Mouse (Mus musculus) adipocyte (in vitro differentiated cells): ENCODE data around the gene Tmem50b.
"Not testable (repeated sequence)": the region's sequence is repeated elsewhere in the genome, so short reads cannot be mapped to it uniquely, and the experiment has no call there.

Experiments used
- DNase-seq: peaks from one replicate; pipeline ENCODE4 v3.0.0-alpha.2; 2016; ENCODE audit warnings: low spot score

Tmem50b gene

GRCm38 (mm10) chr16:91597672-91598010, at the start of gene Tmem50b:
TSS of gene Tmem50b (minus strand) at chr16:91597800.
- peak; percentile 98 for DNase-seq

- peak; percentile 91 for DNase-seq
Measured at GRCm38 (mm10) chr16:91646681-91647419, 49.2 kb upstream of the Tmem50b start, which contains the start of gene Gart. TSS of gene Gart (minus strand) at chr16:91646952.

GRCm38 (mm10) chr16:91645995-91646602, 48.5 kb upstream of the Tmem50b start:
- peak; percentile 61 for DNase-seq

DNA sequence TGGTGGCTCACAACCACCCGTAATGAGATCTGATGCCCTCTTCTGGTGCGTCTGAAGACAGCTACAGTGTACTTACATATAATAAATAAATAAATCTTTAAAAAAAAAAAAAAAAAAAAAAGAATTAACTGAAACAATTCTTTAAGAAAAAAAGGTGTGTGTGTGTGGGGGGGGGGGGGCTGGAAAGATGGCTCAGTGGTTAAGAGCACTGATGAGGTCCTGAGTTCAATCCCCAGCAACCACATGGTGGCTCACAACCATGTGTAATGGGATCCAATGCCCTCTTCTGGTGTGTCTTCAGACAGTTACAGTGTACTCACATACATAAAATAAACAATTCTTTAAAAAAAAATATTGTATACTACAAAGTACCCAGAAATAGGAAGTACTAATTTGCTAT, 47.8 kb upstream of the Tmem50b start:
- DNase-seq, result not testable (repeated sequence)

- DNase-seq, result peak; percentile 42
Measured at GRCm38 (mm10) chr16:91644901-91645300, 47.3 kb upstream of the Tmem50b start.

DNA sequence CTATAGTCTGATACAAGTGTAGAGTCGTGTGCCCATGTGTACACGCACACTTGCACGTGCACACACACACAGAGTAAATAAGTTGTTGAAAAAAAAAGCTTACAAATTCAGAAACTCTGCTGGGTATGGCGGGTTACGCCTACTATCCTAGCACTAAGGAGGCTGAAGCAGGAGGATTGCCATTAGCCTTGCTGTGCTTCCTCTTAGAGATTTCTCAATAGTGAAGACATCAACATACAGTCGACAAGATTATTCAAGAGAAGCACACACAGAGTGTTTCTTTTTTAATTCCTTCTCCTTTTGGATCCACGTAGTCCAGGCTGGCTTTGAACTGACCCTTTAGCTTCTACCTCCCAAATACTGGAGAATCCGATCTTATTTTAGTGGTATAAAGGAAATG, 42.6 kb upstream of the Tmem50b start:
- no peak for DNase-seq

DNA sequence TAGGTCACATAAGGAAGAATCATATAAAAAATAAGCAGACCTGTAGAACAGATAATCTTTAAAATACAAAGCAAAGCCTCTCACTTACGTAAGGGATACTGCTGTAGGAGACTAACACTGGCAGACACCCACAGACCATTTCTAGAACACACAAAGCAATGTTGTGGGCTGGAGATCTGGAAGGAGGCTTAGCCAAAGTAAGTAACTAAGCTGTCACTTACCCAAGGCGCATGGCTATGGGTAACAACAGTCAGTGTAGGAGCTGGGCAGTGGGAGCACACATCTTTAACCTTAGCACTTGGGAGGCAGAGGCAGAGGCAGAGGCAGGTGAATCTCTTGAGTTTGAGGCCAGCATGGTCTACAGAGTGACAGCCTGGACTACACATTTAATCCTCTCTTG, 42.0 kb upstream of the Tmem50b start:
- no peak for DNase-seq

DNA sequence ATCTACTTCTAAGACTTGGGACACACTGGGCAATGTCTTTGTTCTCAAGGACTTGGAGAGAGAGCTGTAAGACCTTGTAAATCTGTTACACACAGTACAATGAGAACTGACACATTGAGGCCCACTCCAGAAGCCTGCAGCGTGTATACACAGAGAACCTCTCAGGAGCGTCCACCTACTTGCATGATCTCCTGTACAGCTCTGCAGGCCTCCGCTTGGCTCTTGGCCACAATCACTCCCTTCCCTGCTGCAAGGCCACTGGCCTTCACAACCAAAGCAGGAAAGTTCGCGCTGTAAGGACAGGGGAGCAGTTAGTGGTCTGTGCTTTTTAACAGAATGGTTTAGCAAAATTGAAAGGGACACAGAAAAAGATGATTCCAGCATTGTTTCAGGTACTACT, 41.6 kb upstream of the Tmem50b start:
- no peak for DNase-seq

DNA sequence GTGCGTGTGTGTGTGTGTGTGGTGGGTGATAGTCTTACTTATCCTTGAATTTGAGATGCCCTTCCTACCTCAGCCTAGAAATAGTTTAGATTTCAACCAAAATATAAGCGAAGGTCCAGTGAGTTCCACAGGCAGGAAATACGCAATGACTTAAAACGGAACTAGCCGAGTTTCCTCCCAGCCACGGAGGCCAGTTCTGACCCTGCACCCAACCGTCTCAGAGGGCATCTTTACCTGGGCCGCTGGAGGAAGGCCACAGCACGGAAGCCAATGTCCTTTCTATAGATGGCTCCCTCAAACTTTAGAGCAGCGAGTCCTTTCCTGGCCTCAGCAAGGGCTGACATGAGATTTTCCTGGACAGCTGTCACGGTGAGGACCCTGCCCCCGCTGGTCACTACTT, 36.0 kb upstream of the Tmem50b start:
- no peak for DNase-seq

- no peak for DNase-seq
Measured at GRCm38 (mm10) chr16:91632940-91633339, 35.3 kb upstream of the Tmem50b start.

- DNase-seq, result peak; percentile 57
Measured at GRCm38 (mm10) chr16:91632439-91632838, 34.8 kb upstream of the Tmem50b start.

DNA sequence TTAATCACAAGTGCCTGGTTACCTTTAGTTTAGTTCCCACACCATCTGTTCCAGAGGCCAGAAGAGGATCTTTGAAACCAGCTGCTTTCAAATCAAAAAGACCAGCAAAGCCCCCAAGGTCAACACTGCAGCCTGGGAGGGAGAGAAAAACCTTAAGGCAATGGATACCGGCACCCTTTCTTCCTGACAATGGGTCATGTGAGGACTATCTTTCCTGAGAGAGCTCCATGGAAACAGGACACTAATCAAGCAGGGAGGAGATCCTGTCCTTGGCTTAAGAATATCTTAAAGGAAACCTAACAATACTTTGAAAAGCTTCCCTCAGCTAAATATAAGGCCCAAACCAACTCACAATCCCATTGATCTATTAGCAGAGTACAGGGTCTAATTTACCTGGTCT, 33.0 kb upstream of the Tmem50b start:
- DNase-seq, result no peak

DNA sequence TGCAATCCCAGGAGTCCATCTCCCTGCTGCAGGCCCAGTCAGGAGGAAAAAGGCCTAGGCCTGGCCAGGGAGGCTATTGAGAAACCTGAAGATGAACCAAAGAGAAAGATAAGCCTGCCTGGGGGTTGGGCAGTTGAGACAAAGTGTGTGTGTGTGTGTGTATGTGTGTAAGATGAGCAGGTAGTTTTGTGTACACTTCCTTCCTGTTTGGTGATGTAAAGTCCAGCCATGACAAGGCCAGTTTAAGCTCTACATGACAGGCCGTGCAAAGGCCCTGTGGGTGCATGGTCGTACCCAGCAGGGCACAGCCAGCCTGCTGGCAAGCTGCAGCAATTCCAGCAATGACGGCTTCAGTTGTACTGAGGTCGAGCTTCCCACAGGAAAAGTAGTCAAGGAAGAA, 32.1 kb upstream of the Tmem50b start:
- no peak for DNase-seq

GRCm38 (mm10) chr16:91628673-91629072, 31.1 kb upstream of the Tmem50b start:
- no peak for DNase-seq

GRCm38 (mm10) chr16:91627831-91628230, 30.2 kb upstream of the Tmem50b start:
- DNase-seq, result no peak

GRCm38 (mm10) chr16:91623074-91623473, 25.5 kb upstream of the Tmem50b start:
- DNase-seq, result no peak

- DNase-seq, result no peak
Measured at GRCm38 (mm10) chr16:91620991-91621390, 23.4 kb upstream of the Tmem50b start.

GRCm38 (mm10) chr16:91620185-91620584, 22.6 kb upstream of the Tmem50b start:
- no peak for DNase-seq

- DNase-seq, result peak; percentile 80
Measured at GRCm38 (mm10) chr16:91618511-91619501, 21.2 kb upstream of the Tmem50b start, which contains the start of gene Dnajc28. TSS of gene Dnajc28 (minus strand) at chr16:91619026.

GRCm38 (mm10) chr16:91614552-91614951, 17.0 kb upstream of the Tmem50b start:
- no peak for DNase-seq

DNA sequence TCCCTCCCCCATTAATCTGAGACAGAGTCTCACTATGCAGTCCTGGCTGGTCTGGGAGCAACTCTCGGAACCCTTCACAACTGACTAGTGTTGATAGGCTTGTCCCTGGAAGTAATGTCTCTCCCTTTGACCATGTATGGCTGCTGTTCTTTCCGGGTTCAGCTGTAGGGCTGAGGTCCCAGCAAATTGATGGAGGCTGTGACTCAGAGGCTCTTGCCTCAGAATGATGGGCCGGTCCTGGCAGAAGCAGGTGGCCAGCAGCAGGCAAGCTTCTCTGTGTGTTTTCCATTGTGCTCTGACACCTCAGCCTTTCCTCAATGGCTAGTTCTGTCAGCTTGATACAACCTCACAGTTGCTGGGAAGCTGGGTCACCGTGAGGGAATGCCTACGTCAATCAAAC, 14.9 kb upstream of the Tmem50b start:
- peak; percentile 43 for DNase-seq

GRCm38 (mm10) chr16:91611248-91611647, 13.6 kb upstream of the Tmem50b start:
- DNase-seq, result no peak
